Mouse (Mus musculus): ENCODE data around the gene F830045P16Rik.

The F830045P16Rik gene

DNA sequence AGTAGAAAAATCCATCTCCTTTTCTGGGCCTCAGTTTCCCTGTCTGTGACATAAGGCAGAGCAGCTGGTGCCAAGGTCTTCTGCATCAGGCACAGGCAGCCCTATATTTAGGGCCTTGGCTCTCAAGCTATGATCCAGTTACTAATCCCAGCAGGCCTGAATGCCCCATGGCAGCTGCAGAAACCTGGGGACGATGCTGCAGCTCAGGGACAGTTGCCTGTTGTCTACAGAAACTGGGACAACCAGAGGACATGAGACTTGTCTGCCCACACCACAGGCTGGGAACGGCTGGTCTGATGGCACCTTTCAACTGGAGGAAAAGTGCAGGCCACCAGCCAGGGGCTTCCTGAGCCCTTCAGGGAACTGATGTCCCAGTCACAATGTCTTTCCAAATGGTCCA is at the start of gene F830045P16Rik:
F830045P16Rik (minus strand) TSS at position 226 of the 400 bp plus-strand sequence.
- in situ Hi-C loops (cut with MboI, MseI) = no loop called here

DNA sequence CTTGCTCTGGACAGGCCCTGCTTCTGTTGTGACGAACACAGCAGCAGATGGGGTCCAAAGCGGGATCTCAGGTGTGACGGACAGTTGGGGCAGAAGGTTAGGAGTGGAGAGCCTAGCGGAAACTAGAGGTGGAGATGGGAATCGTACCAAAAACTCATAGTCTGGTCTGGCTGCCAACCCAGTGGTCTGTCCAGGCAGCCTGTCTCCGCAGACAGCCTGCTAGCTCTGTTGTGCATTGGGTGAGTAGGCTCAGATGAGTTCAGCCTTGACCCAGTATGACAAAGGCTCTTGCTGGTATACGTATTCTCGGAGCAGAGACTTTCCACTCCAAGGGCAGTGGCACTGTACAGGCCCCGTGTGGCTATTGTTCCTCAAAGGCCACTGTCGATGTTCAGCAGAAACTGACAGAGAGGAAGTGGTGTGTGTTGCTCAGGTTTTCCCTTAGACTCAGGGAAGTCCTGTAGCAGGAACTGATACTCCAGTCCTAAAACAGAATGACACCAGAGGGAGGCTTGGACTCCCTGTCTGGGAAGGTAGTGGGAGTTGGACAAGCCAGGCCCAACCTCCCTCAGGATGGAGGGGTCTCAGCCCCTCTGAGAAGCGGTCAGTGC is 49.6 kb upstream of the F830045P16Rik start:
- in situ Hi-C loops (cut with MboI, MseI) = no loop called here

- in situ Hi-C loops (cut with MboI, MseI) = no loop called here
Observed at GRCm38 (mm10) chr2:129584905-129585304, 48.5 kb upstream of the F830045P16Rik start.

DNA sequence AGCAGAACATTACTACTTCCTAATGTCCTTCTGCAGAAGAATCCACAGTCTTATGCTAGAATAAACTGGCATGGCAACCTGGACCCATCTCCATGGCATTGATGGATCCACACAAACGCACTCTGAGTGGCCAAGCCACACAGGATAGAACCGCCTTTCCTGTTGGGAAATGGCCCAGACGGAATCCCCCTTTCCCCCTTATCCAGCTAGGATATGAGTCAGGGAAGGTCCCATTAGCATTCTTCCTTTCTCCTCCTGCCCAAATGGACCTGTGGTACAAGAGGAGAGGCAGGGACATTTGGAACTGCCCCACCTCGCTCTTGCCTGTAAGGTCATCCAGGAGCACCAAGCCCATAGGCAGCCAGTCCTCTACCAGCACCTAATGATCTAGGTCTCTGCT is 45.9 kb upstream of the F830045P16Rik start:
- in situ Hi-C loops (cut with MboI, MseI) = no loop called here

DNA sequence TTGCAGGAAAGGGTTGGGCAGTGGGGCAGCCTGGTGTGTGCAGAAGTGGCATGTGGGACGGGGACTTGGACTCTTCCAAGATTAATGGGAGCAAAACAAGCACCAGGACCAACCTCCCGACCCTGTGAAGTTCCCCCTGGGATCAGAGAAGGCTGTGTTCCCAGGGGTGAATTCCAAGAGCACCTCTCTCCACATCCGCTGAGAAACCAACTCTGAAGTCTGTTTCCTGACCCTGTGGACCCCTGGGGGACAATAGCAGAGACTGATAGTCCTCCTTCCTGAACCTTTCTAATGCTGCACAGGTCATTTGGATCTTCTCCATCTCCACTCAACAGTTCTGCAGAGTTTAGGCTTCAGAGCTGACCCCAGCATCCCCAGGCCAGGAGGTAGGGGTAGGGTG is 45.4 kb upstream of the F830045P16Rik start:
- in situ Hi-C loops (cut with MboI, MseI) = no loop called here

GRCm38 (mm10) chr2:129580656-129581055 is 44.3 kb upstream of the F830045P16Rik start:
- in situ Hi-C loops (cut with MboI, MseI) = no loop called here

DNA sequence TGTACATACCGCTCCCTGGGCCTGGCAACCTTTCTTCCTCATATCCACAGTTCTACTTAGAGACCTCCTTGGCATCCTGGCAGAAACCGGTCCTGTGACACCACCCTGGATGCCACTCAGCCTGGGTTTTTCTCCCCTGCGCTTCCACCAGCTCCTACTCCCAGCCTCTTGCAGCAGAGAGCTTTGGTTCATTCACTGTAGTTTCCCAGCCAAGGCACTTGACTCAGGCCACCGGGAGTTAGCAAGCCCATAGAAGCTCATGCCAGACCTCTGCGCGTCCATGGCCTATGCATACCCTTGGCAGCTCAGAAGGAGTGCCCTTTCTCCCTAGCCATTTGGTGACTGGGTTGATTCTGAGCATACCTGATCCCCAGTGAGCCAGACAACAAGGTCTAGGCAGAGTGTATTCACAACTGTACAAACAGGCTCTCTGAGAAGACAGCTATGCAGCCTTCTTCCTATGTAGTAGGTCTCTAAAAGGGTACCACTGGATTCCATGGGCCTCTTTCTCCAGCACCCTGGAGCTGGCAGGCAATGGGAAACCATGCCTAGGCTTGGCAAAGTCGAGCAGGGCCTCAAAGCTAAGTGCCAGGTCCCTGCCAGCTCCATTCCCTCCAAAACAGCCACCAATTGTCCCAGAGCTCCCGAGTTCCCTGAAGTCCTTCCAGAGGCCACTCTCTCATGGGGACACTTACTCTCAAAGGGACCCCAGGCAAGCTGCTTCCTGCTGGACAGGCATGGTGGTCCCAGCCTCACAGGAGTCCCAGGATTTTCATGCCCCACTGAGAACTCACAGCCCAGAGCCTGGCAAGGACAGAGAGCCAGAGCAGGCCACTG is 40.4 kb upstream of the F830045P16Rik start:
- in situ Hi-C loops (cut with MboI, MseI) = no loop called here

GRCm38 (mm10) chr2:129575113-129575512 is 38.7 kb upstream of the F830045P16Rik start:
- in situ Hi-C loops (cut with MboI, MseI) = no loop called here

- in situ Hi-C loops (cut with MboI, MseI) = no loop called here
Observed at GRCm38 (mm10) chr2:129574395-129575046, 38.1 kb upstream of the F830045P16Rik start.

GRCm38 (mm10) chr2:129573701-129574273 is 37.4 kb upstream of the F830045P16Rik start:
- in situ Hi-C loops (cut with MboI, MseI) = no loop called here

- in situ Hi-C loops (cut with MboI, MseI) = no loop called here
Observed at GRCm38 (mm10) chr2:129569556-129569955, 33.2 kb upstream of the F830045P16Rik start.

- in situ Hi-C loops (cut with MboI, MseI) = no loop called here
Observed at GRCm38 (mm10) chr2:129569120-129569519, 32.7 kb upstream of the F830045P16Rik start.

- in situ Hi-C loops (cut with MboI, MseI) = no loop called here
Observed at GRCm38 (mm10) chr2:129563944-129564709, 27.7 kb upstream of the F830045P16Rik start.

GRCm38 (mm10) chr2:129561796-129562195 is 25.4 kb upstream of the F830045P16Rik start:
- in situ Hi-C loops (cut with MboI, MseI) = no loop called here

GRCm38 (mm10) chr2:129558875-129559219 is 22.4 kb upstream of the F830045P16Rik start:
- in situ Hi-C loops (cut with MboI, MseI) = no loop called here

DNA sequence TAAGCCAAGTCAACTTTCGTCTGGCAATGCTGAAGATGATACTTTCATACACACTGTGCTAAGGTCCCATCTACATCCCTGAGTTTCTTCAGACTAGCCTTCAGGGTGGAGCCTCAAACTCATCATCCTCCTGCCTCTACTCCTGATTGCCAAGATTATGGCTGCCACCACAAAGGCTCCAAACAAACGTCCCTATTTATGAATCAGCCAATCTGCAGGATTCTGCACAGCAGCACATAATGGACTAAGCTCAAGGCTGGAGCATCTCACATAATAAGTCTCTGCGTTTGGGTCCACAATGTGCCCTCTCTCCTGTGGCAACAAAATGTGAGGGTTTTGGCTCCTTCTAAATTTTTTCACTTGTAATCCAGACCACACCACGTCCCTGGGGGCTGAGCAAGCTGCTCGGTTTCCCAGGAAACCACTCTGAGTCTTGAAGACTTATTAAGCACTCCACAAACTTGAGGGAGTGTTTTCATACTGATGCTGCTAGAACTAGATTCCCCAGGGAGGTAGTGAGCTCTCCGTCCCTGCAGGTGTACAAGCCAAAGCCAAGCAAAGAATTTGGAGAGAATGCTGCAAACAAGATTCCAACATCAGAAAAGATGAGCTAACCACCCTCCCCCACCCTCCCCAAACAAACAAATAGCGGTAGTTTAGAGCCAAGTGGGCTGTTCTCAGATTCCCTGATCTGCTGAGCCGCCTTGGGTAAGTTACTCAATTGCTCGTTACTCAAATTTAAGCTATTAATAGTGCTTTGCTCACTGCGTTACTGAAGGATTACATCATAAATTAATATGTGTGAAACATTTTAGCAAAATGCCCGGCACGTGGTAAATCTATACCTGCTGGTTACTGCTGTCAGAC is 21.8 kb upstream of the F830045P16Rik start:
- in situ Hi-C loops (cut with MboI, MseI) = no loop called here

DNA sequence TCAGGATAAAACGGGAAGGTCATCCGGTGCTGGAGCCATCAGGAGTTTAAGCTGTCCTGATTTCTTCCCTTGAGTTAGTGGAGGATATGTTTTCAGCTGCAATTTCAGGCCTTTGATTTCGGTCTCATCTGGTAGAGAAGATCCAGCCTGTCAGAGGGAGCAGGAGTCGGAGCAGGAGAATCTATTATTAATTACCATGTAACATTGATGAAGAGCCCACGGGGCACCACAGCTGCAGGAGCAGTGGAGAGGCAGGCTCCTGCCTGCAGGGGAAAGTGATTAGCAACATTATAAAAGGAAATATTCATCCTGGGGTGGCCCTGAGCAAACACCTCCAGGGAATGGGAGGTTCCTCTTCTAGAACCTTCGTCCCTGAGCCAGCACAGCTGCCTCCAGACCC is 19.7 kb upstream of the F830045P16Rik start:
- in situ Hi-C loops (cut with MboI, MseI) = no loop called here

DNA sequence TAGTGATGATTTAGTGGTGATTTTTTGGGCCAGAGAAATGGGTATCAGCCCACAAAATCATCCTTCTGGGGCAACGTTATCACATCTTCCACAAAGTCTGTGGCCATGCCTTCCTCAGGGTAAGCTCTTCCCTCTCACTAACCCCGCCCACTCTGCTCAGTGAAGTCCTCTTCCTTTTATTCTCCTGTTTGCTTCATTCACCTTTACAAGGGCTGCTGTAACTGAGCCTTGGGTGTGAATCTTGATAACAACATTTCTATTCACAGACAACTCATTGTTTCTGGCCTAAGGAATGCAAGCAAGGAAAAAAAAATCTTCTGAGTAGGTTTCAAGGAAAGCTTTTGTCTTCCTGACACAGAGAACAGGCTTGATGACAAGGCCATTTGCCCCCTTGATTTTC is 14.4 kb upstream of the F830045P16Rik start:
- in situ Hi-C loops (cut with MboI, MseI) = no loop called here

- in situ Hi-C loops (cut with MboI, MseI) = no loop called here
Observed at GRCm38 (mm10) chr2:129549537-129550135, 13.2 kb upstream of the F830045P16Rik start.

DNA sequence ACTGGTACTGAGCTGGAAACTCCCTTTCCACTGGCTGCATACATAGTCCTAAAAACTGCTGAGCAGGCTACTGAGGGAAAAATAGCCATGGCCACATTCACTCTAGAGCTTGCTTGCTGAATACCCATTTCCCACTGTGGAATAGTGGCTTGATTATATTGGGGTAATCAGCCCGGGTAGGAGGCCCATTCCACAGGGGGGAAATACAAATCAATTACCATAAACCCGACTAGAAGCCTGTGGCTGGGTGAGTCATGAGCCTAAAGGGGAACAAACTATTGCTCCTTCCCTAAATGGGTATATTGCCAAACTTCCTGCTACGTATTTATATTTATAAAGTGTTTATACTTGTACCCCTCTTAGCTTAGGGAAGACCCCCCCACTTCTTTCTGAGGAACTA is 10.4 kb upstream of the F830045P16Rik start:
- in situ Hi-C loops (cut with MboI, MseI) = no loop called here

Measured in T-helper 1 cell (primary cell).